Mouse (Mus musculus): ENCODE results near the gene Mrpl49. TPM values are rescaled to one million over a fixed set of nuclear protein-coding genes. Genes with fewer than 3 reads are reported as not detected.

The Mrpl49 gene
- polyA plus RNA-seq (2017; shearing (Covaris generic)), result 43.3 TPM

GRCm38 (mm10) chr19:6057313-6058096, at the start of gene Mrpl49, which contains the start of gene Fau:
Gene Mrpl49, minus strand, starts transcription at chr19:6057785.
Gene Fau, plus strand, starts transcription at chr19:6057844.

GRCm38 (mm10) chr19:6105586-6105985, 48.0 kb upstream of the Mrpl49 start, which contains the start of gene Naaladl1:
Gene Naaladl1, plus strand, starts transcription at chr19:6105782.

GRCm38 (mm10) chr19:6094119-6094518, 36.5 kb upstream of the Mrpl49 start, which contains the start of gene AC131692.1:
Gene AC131692.1, plus strand, starts transcription at chr19:6094419.

GRCm38 (mm10) chr19:6084478-6085248, 27.1 kb upstream of the Mrpl49 start, which contains the start of the genes Zfpl1 and Cdca5:
Gene Zfpl1, minus strand, starts transcription at chr19:6084956.
Gene Cdca5, plus strand, starts transcription at chr19:6084983.

GRCm38 (mm10) chr19:6082156-6082555, 24.6 kb upstream of the Mrpl49 start, which contains the start of gene Gm28374:
Gene Gm28374, minus strand, starts transcription at chr19:6082256.

GRCm38 (mm10) chr19:6079983-6080480, 22.4 kb upstream of the Mrpl49 start, which contains the start of gene Tmem262:
Gene Tmem262, plus strand, starts transcription at chr19:6080033.

GRCm38 (mm10) chr19:6076564-6077393, 19.2 kb upstream of the Mrpl49 start, which contains the start of gene Vps51:
Gene Vps51, minus strand, starts transcription at chr19:6077231.

GRCm38 (mm10) chr19:6067724-6068415, 10.3 kb upstream of the Mrpl49 start, which contains the start of gene Tm7sf2:
Gene Tm7sf2, minus strand, starts transcription at chr19:6068373.

GRCm38 (mm10) chr19:6061021-6061533, 3.5 kb upstream of the Mrpl49 start, which contains the start of gene Znhit2:
Gene Znhit2, plus strand, starts transcription at chr19:6061192.

GRCm38 (mm10) chr19:6046294-6047153, 11.1 kb downstream of the Mrpl49 start, which contains the start of gene Syvn1:
Gene Syvn1, plus strand, starts transcription at chr19:6046576.

GRCm38 (mm10) chr19:6015511-6016315, 41.9 kb downstream of the Mrpl49 start, which contains the start of gene Capn1:
Gene Capn1, minus strand, starts transcription at chr19:6015897.

Other genes with a start within 250 kb of the Mrpl49 start
- 290 TPM for gene Frmd8, start 182.5 kb downstream of the Mrpl49 start, polyA plus RNA-seq (2017; shearing (Covaris generic))
- gene Slc25a45, start 180.0 kb downstream of the Mrpl49 start, polyA plus RNA-seq (2017; shearing (Covaris generic)), result 41.9 TPM
- gene Tigd3, start 163.6 kb downstream of the Mrpl49 start, polyA plus RNA-seq (2017; shearing (Covaris generic)), result 0.36 TPM
- gene Dpf2, start 144.8 kb downstream of the Mrpl49 start, polyA plus RNA-seq (2017; shearing (Covaris generic)), result 176 TPM
- 0.16 TPM for gene Cdc42ep2, start 133.0 kb downstream of the Mrpl49 start, polyA plus RNA-seq (2017; shearing (Covaris generic))
- gene Pola2, start 93.6 kb downstream of the Mrpl49 start, polyA plus RNA-seq (2017; shearing (Covaris generic)), result 46.0 TPM
- 0.10 TPM for gene Slc22a20, start 71.6 kb downstream of the Mrpl49 start, polyA plus RNA-seq (2017; shearing (Covaris generic))
- gene Capn1, start 41.9 kb downstream of the Mrpl49 start, polyA plus RNA-seq (2017; shearing (Covaris generic)), result 76.6 TPM
- 49.6 TPM for gene Syvn1, start 11.2 kb downstream of the Mrpl49 start, polyA plus RNA-seq (2017; shearing (Covaris generic))
- gene Fau, start 59 bp upstream of the Mrpl49 start, polyA plus RNA-seq (2017; shearing (Covaris generic)), result 794 TPM
- gene Znhit2, start 3.4 kb upstream of the Mrpl49 start, polyA plus RNA-seq (2017; shearing (Covaris generic)), result 35.9 TPM
- 15.1 TPM for gene Tm7sf2, start 10.6 kb upstream of the Mrpl49 start, polyA plus RNA-seq (2017; shearing (Covaris generic))
- gene Vps51, start 19.4 kb upstream of the Mrpl49 start, polyA plus RNA-seq (2017; shearing (Covaris generic)), result 93.4 TPM
- gene Tmem262, start 22.2 kb upstream of the Mrpl49 start, polyA plus RNA-seq (2017; shearing (Covaris generic)), result not detected
- gene Gm28374, start 24.5 kb upstream of the Mrpl49 start, polyA plus RNA-seq (2017; shearing (Covaris generic)), result 0.61 TPM
- 52.7 TPM for gene Zfpl1, start 27.2 kb upstream of the Mrpl49 start, polyA plus RNA-seq (2017; shearing (Covaris generic))
- 2.2 TPM for gene Cdca5, start 27.2 kb upstream of the Mrpl49 start, polyA plus RNA-seq (2017; shearing (Covaris generic))
- gene AC131692.1, start 36.6 kb upstream of the Mrpl49 start, polyA plus RNA-seq (2017; shearing (Covaris generic)), result not detected
- 0.20 TPM for gene Naaladl1, start 48.0 kb upstream of the Mrpl49 start, polyA plus RNA-seq (2017; shearing (Covaris generic))
- gene Sac3d1, start 60.9 kb upstream of the Mrpl49 start, polyA plus RNA-seq (2017; shearing (Covaris generic)), result 22.7 TPM
- gene Snx15, start 70.5 kb upstream of the Mrpl49 start, polyA plus RNA-seq (2017; shearing (Covaris generic)), result 36.9 TPM
- gene Batf2, start 83.2 kb upstream of the Mrpl49 start, polyA plus RNA-seq (2017; shearing (Covaris generic)), result not detected
- gene Arl2, start 83.8 kb upstream of the Mrpl49 start, polyA plus RNA-seq (2017; shearing (Covaris generic)), result 20.8 TPM
- 0.16 TPM for gene Majin, start 126.6 kb upstream of the Mrpl49 start, polyA plus RNA-seq (2017; shearing (Covaris generic))
- 0.30 TPM for gene Gpha2, start 168.6 kb upstream of the Mrpl49 start, polyA plus RNA-seq (2017; shearing (Covaris generic))
- gene Ppp2r5b, start 178.1 kb upstream of the Mrpl49 start, polyA plus RNA-seq (2017; shearing (Covaris generic)), result 20.2 TPM
- 35.8 TPM for gene Atg2a, start 183.9 kb upstream of the Mrpl49 start, polyA plus RNA-seq (2017; shearing (Covaris generic))
- gene Ehd1, start 218.9 kb upstream of the Mrpl49 start, polyA plus RNA-seq (2017; shearing (Covaris generic)), result 22.2 TPM
- 0.35 TPM for gene Cdc42bpg, start 248.7 kb upstream of the Mrpl49 start, polyA plus RNA-seq (2017; shearing (Covaris generic))

Data from CD4-positive, CD25-positive, alpha-beta regulatory T cell (primary cell).